Mouse (Mus musculus) neutrophil, adult 5-6 weeks (primary cell): ENCODE measurements around the gene Sh3tc1. TPM values are rescaled to one million over a fixed set of nuclear protein-coding genes. Genes with fewer than 3 reads are reported as not detected.

ENCODE experiments used
- ATAC-seq: fragments of 151-379, 151-347 bp; 2 replicates; pipeline ENCODE4 v1.8.0; 2017; ENCODE audit warnings: mild to moderate bottlenecking, moderate TSS enrichment; ENCODE audit not compliant: insufficient number of reproducible peaks, poor library complexity, low FRiP score, severe bottlenecking; ENCODE audit errors: extremely low read depth
- total RNA-seq: library from RNA; stranded (forward); fragments of 200-1000 nt; gene quantifications from 2 replicates; pipeline ENCODE4 v1.2.3, GENCODE M21; 2017

The Sh3tc1 gene
- total RNA-seq, 1 experiment from 2014 or later: 11.3 TPM

- ATAC-seq: no peak
These were observed 78.6 kb downstream of the Sh3tc1 start for GRCm38 (mm10) chr5:35661210-35661609.

DNA sequence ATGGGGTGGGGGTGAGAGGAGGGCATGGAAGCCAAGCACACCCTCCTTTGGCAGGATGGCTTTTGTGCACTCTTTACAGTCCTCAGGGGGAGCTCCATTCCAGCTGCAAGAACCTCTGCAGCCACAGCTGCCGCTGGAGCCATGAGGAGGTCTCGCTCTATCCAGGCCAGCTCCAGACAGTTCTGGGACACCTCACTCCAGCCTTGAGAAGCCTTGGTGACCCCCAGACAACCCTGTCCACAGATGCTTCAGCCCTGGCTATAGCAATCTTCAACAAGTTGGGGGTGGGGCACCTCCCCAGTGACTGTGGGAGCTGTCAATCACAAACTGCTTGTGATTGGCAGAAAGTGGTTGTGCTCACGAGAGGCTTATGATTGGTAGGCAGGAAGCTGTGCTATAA, 80.3 kb downstream of the Sh3tc1 start:
- no peak for ATAC-seq

DNA sequence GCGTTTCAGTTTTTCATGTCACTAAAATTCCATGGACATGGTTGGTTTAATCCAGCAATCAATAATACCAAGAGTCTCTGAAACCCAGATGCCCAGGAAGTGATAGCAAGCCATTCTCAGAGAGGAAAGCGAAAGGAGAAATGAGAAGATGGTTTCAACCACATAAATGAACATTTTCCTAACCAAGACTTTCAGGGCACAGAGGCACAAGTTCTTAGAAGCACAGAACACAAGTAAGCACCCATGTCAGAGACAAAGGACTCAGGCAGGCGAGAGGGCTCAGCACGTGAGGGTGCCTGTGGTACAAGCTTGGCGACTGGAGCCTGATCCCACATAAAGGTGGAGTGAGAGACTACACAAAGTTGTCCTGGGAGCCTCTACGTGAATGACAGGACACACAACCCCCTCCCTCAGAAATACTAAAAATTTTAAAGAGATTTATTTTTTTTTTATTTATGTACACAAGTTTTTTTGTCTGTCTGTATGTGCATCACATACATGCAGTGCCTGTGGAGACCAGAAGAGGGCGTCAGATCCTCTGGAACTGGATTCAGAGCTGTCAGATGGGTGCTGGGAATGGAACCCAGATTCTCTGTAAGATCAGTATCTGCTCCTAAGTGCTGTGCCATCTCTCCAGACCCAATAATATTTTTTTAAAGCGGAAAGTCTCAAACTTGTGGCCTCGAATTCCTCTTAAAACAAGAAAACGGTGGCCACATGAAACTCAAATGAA, 83.9 kb downstream of the Sh3tc1 start:
- ATAC-seq: no peak

GRCm38 (mm10) chr5:35653743-35654395, 85.9 kb downstream of the Sh3tc1 start:
- no peak for ATAC-seq

- ATAC-seq: no peak
These were observed 86.9 kb downstream of the Sh3tc1 start for GRCm38 (mm10) chr5:35652872-35653271.

- ATAC-seq: no peak
These were observed 87.5 kb downstream of the Sh3tc1 start for GRCm38 (mm10) chr5:35652319-35652718.

GRCm38 (mm10) chr5:35648230-35648629, 91.6 kb downstream of the Sh3tc1 start:
- ATAC-seq: no peak

DNA sequence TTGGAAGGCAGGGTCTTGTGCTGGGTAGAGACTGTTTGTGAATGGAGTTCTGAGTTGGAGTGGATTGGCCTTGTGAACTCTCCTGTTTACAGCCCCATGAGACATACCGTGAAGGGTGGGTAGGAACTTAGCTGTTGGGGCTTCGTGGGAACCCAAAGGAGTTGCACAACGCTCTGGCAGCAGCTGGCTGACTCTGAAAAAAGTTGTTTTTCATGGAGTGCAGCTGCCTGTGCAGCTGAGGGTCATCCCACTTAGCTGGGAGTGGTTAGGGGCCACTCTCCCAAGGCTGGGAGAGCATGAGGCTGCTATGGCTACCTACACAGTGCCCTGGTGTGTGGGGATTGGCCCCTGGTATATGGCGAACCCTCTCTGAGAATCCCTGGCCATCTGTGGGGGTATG, 92.2 kb downstream of the Sh3tc1 start:
- ATAC-seq: no peak

Other genes with a start within 250 kb of the Sh3tc1 start
- gene Cpz, start 214.3 kb downstream of the Sh3tc1 start, total RNA-seq: not detected in 2 replicates
- 9.7 and 11.9 TPM in 2 replicates for gene Trmt44, start 164.9 kb downstream of the Sh3tc1 start, total RNA-seq
- 88.3 and 98.8 TPM in 2 replicates for gene Acox3, start 156.9 kb downstream of the Sh3tc1 start, total RNA-seq
- gene Htra3, start 60.2 kb downstream of the Sh3tc1 start, total RNA-seq: not detected in 2 replicates
- gene Ablim2, start 17.9 kb upstream of the Sh3tc1 start, total RNA-seq: not detected in 2 replicates
- gene Afap1, start 153.3 kb upstream of the Sh3tc1 start, total RNA-seq: 3.8 and 4.2 TPM in 2 replicates